Mouse (Mus musculus) CH12F3 (cell line): ENCODE measurements around the gene Cd8b1.
"Not testable (repeated sequence)": the region's sequence is repeated elsewhere in the genome, so short reads cannot be mapped to it uniquely, and the experiment has no call there.

Source experiments
- in situ Hi-C: fragments of 300-500 bp; cut with MboI; formaldehyde crosslinking; loops from 2 replicates; pipeline ENCODE4 v1.14.3; 2020; ENCODE audit warnings: low sequenced_read_pairs

Gene Cd8b1

DNA sequence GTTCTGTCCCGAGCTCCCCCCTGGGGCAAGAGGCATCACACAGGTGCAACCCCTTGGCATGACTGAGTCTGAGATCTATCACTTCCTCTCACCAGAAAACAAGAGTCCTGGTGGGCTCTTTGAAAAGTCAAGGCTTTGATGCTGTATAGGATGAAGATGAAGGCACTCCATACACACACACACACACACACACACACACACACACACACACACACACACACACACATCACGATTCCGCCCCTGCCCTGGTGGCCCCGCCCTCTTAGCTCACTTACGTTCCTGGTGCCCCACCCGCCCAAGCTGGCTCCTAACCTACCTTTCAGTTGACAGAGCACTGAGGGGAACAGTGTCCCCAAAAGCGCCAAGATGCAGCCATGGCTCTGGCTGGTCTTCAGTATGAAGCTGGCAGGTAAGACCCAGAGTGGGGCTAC lies at the start of gene Cd8b1:
TSS of gene Cd8b1 (plus strand) at position 298 of the 431 bp plus-strand sequence.
- in situ Hi-C loops: no loop called here

DNA sequence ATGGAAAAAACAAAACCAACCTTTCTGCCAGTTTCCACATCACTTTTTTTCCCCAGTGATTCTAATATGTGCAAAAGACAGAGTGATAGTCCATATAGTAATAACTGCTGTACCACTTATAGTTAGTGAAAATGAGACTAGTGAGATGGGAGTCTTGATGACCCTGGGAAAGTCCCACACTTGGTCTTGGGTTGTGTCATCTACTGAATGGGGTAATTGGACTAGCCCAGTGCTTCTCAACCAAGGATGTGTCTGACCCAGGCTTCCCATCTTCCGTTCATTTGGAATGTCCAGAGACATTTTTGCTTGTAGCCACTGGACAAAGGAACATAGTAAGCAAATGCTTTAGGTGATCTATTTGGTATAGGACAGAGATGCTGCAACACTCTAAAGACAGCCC lies 48.9 kb upstream of the Cd8b1 start:
- in situ Hi-C loops: no loop called here

DNA sequence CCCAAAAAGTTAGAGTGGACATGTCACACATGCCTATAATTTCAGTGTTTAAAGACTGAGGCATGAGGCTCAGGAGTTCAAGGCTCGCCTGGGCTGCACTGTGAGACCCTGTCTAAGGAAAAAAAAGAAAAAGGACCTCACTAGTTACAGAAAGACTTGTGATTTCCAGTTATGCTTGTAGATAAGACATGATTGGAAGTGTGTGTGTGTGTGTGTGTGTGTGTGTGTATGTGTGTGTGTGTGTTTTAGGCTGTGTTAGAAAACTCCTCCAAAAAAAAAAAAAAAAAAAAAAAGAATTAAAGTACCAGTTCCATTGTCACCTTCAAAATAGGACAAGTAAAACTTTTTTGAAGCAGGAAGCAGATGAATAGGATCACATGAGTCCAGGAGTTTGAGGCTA lies 48.0 kb upstream of the Cd8b1 start:
- in situ Hi-C loops: no loop called here

DNA sequence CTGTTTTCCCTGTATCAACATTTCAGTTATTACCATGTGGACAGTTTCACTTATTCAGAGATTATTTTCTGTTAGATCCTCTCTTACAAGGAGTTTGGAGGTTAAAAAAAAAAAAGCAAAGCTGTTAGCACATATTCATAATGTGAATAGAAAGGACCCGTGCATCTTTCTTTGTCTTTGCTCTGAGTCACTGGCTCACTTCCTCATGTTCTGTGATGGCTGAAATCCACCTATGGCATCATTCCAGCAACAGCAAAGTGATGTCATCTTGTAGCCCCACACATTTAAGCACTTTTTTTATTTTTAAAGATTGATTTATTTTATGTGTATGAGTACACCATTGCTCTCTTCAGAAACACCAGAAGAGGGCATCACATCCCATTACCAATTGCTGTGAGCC lies 43.2 kb upstream of the Cd8b1 start:
- in situ Hi-C loops: no loop called here

DNA sequence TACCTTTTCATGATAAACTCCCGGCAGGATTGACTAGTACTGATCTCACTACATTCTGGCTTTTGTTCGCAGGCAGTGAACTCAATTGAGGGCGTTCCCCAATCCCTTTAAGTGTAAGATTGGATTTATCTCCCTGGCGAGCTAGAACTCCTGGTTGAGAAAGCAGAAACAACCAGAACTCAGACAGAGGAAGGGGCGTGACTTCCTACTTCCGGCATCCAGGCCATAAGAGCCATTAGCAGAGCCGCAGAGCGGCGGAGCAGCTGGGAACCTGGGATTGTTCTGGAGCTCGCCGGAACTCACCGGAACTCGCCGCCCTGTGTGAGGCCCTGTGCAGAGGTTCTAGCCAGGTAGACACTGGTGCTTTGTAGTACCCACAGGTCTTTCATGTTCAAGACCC lies 29.1 kb upstream of the Cd8b1 start:
- in situ Hi-C loops: no loop called here

DNA sequence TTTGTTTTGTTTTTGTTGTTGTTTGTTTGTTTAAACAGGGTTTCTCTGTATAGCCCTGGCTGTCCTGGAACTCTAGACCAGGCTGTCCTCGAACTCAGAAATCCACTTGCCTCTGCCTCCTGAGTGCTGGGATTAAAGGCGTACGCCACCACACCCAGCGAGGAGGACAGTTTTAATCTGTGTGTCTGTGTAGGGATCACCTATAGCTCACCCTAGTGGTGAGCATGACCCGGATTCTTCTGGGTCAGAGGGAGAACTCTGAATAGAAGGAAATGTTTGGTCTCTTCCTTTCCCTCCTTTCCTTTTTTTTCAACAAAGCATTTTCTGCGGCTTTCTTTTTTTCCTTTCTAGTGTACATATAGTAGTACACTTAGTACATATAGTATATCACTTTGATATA lies 27.3 kb upstream of the Cd8b1 start:
- in situ Hi-C loops: no loop called here

DNA sequence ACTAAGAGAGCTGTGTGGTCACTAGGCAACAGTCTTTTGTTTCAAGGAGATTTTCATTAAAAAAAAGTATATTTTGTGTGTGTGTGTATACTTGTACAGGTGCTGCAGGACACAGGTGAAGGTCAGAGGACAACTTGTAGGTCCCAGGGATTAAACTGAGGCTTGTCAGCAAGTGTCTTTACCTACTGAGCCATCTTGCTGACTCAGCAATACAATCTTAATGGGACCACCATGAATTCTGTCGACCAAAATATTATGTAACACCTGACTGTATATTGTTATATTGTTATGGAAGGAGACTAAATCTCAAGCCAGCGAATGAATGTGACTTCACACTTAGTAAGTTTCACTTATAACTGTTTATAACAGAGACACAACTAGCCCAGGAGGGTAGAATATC lies 24.5 kb upstream of the Cd8b1 start:
- in situ Hi-C loops: no loop called here

DNA sequence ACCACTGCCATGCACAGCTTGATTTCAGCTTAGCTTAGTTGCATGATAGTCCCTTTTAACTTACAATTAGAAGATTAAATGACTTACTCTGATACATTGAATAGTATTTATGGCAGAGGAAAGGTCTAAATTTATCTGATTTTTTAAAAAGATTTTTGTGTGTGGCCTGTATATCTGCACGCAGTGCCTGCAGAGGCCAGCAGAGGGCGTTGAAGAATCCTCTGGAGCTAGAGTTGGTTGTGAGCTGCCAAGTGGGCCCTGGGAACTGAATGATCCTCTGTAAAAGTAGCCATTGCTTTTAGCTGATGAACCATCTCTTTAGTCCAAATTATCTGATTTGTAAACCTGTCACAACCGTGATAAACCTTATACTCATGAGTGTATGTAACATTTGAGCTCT lies 23.8 kb upstream of the Cd8b1 start:
- in situ Hi-C loops: no loop called here

DNA sequence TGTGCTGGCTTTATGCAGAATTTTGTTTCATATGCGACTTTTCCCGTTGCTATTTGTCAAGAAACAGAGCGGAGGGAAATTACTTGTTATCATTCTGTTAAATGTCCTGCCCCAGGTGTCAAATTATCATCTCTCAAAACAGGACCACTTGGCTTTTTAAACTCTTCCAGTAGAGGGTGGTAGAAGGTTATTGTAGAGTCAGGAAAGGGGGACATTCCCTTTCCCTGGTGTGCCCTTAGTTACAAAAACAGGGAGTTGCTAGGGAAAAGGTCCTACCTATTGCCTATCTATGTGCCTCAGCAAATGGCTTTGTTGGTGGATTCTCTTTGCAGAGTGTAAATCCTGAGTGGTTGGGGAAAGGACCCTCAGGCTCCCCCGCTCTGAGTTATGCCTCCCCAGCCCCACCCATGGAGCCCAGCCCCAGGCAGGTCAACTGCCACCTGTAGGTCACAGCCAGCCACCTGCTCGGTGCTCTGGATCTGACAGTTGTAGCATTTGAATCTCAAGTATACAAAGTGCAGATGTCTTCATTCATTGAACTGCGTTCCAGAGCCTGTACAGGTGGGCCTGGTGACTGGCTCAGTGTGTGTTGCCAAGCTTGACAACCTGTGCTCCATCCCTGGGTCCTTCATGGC lies 20.4 kb upstream of the Cd8b1 start:
- in situ Hi-C loops: no loop called here

DNA sequence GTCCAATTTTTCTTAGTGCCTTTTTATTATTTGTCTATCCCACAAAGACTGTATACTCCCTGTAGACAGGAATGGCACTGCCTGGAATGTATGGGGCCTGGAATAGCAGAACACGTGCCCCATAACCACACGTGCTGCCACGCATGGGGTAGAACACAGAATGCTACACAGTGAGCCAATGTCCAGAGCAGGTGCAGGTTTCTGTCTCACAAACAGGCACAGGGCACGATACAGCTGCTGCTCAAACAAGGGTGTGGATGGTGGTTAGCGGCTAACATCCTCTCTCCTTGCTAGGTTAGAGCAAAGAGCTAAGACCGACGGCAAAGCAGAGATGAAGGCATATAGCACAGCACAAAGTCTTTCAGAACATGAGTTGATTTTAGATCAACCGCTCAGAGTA lies 15.1 kb upstream of the Cd8b1 start:
- in situ Hi-C loops: no loop called here

DNA sequence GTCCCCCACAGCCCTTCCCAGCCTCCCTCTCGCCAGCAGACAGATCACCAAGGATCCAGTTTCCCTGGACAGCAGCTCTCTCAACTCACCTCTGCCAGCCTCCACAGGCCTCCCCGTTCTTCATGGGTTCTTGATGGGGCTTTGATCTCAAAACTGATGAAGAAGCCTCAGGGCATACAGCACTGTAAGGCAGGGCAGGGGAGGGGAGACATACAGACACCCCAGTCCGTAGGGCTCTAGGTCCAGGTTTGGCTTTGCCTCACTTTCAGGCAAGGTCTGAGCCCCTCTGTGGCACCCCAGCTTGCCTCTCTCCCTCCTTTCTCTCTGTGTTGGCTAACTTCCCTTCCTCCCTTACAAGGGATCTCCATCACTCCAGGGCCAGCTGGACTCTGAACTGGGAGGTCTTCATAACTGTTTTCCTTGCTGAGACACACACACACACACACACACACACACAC lies 733 bp upstream of the Cd8b1 start, which contains the start of gene Smyd1:
TSS of gene Smyd1 (minus strand) at position 408 of the 458 bp plus-strand sequence.
- in situ Hi-C loops: no loop called here

DNA sequence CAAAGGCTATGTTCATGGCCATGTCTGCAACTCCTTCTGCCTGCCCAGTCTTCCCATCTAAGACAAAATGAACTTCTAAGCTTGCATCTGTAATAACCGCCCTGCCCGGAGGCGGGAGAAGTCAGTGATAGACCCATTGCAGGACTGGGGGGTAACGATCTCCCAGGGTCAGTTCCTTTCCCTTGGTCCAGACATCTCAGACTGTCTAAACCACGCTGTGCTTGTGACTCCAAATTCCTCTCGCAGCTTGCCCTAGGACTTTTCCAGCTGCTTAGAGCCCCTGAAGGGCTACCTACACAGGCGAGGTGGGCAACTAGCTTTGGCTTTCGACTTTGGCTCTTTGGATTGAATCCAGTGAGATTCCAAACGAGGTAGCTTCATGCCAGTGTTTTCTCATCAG lies 2.2 kb downstream of the Cd8b1 start:
- in situ Hi-C loops: no loop called here

DNA sequence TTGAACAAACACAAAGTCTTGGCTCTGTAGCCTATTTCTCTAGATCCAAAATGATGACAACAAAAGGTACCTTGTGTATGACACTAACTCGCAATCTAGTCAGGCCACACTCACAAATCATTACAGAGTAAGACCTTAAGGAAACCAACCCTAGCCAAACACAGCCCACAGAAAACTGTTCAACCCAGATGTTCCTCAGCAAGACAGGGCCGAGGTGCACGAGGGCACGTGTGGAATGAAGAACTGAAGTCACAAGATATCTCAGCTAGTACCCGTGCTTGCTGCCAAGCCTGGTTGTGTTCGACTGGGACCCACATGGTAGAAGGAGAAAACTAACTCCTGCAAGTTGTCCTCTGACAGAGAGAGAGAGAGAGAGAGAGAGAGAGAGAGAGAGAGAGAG lies 7.3 kb downstream of the Cd8b1 start:
- in situ Hi-C loops: no loop called here

DNA sequence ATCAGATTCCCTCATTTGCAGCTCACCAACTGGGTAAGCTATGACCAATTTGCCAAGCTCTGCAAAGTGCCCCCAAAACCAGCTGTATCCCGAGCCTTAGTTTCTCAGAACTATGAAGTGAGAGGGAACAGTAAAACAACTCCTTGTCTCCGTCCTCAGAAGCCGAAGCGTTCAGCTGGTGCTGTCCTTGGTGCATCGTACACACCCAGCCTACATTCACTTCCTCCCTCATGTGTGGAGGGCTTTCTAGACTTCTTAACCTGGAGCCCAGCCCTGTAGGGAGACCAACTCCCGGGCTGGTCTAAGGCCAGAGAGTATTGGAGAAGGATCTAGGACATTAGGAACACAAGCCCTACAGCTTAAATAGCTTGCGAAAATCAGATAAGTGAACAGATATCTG lies 7.9 kb downstream of the Cd8b1 start:
- in situ Hi-C loops: no loop called here

DNA sequence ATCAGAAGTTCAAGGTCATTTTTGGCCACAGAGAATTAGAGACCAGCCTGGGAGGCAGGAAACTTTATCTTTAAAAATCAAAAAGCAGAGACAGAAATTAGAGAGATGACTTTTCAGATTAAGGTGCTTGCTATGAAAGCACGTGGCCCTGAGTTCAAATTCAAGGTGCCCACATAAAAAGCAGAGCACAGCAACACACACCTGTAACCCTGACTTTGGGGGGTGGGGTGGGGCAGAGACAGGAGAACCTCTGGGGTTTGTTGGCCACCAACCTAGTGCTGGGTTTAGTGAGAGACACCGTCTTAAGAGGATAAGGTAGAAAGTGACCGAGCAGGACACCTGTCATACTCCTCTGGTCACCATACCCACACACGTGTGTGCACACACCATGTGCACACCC lies 8.9 kb downstream of the Cd8b1 start:
- in situ Hi-C loops: not testable (repeated sequence)

DNA sequence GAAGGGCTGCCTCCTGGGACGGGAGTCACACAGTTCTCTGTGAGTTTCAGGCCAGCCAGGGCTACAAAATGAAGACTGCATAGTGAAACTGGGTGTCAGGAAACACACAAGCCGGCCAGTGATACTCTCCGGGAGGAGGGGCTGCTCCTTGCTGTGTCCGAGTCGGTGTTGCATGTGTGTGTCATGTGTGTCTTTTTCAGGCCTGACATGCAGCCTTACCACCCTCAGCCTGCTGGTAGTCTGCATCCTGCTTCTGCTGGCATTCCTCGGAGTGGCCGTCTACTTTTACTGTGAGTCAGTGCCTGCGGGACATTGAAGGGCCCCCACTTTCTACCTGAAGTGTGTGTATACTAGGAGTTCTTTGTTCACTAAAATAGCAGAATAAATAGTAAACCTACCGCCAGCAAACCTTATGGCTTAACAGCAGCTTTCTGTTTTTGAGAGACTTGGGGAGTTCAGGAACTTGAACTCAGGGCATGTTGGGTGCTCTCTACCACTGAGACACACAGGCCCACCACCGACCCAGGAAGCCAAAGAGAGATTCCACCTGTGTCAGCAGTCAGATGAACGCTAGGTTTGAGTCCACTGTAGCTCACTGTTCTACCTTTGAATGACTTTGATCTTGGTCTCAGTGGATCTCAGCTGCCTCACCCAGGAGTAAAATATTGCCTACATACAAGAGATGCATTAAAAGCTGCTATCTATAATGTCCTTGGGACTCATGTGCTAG lies 9.8 kb downstream of the Cd8b1 start:
- in situ Hi-C loops: no loop called here

DNA sequence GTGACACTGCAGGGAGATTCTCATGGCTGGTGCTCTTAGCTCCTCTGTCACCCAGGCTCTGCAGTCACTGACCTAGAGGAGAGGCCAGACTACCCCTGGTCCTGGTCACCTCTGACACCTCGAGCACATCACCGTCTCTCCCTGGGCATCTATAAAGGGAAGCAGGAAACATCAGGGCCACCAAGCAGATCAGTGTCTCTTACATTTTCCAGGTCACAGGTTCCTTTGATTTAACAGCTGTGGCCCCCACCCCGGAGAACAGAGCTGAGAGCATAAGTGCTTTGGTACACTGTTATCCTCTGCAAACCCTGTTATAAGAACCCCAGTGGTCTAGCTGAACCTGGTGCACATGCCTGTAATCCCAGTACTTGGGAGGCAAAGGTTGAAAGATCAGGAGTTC lies 10.4 kb downstream of the Cd8b1 start:
- in situ Hi-C loops: no loop called here

DNA sequence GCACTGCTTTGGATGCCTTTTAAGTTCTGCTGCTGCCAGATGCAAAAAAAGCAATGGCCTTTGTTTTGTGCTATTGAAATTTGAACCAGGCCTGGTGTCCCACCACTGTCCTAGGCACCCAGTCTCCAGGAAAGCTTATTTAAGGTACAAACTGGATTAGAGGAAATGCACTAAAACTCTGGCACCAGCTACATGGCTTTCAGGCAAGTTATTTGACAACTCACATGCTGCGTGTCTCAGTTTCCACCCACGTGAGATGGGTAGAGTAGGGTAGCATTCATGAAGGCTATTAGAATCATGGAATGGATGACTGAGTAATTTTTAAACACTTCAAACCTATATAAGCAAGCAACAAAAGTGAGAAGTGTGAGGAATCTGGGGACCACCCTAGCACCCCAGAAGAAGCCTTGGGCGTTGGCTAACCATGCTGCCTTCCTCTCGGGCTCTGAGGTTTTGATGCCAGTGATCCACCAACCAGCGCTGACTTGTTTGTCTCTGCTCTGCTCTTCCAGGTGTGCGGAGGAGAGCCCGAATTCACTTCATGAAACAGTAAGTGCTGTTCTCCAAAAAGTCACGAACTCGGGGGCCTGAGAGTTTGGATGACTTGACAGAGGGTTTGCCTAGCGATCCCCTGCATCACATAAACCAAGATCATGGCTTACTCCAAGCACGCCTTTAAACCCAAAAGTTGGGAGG lies 11.1 kb downstream of the Cd8b1 start:
- in situ Hi-C loops: no loop called here

DNA sequence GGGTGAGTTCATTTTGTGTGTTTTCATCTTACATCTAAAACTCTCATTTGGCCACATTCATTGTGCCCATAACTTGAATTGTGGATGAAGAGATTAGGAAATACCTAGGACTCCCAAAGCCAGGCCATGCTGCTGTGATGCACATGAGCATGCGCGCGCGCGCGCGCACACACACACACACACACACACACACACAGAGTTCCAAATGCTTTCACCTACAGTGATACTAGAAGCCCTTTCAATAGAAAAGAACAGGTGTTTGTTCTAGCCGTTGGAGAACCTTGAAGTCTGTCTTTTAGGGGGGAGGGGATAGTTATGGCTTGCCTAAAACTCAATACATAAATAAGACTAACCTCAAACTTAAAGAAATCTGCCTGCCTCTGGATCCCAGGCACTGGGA lies 15.1 kb downstream of the Cd8b1 start:
- in situ Hi-C loops: no loop called here

DNA sequence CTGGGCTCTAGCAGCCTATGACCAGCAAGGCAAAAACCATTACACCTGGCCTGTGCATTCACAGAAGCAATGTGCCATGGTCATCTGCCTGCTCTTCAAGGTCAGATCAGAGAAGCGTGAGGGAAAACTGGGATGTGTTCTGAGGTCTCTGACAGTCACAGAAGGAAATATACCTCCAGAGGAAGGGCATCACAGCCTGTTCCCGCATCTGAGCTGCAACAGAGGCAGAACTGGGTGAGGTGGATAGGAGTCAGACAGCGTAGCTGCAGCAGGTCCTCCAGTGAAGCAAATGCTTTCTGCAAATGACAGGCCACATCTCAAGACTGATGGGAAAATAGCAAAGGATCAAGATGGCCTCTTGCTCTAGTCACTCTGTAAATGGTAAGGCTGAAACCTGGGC lies 16.4 kb downstream of the Cd8b1 start:
- in situ Hi-C loops: no loop called here

DNA sequence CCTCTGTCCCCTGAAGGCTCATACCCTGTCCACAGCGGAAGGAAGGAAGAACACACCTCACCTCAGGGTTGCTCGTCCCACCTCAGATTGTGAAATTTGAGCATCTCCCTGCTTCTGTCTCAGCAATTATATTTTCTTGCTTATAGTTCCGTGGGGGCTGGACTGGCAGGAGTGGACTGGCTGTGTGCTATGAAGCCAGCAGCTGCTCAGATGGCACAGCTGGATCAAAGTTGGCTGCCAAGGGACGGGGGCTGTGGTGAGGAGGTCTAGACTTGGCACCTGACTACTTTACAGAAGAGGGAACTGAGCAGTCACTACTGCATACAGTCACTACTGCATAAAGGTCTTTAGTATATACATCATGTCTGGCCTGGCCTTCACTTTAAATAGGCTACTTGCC lies 16.8 kb downstream of the Cd8b1 start:
- in situ Hi-C loops: no loop called here

DNA sequence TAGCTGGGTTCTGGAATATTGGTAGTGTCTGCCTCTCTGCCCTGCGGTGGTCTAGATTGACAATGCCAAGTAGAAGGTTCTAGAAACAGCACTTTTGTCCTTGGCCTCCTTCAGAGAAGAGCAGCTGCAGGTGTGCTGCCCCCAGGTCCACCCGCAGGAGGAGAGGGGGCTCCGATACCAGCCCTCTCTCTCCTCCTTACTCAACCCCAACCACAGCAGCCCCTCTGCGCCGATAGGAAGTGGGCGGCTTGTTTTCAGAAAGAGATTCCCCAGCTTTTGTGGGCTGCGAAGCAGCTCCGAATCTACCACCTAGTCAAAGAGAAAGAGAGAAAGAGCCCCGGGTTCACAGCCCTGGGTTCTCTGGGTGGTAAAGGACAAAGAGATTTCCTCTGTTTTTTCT lies 18.6 kb downstream of the Cd8b1 start:
- in situ Hi-C loops: no loop called here
